Mouse (Mus musculus): ENCODE measurements around the gene Cfap157. TPM values are rescaled to one million over a fixed set of nuclear protein-coding genes. Genes with fewer than 3 reads are reported as not detected.

The Cfap157 gene
- polyA plus RNA-seq, 1 experiment from 2014 or later, result 0.45 TPM

DNA sequence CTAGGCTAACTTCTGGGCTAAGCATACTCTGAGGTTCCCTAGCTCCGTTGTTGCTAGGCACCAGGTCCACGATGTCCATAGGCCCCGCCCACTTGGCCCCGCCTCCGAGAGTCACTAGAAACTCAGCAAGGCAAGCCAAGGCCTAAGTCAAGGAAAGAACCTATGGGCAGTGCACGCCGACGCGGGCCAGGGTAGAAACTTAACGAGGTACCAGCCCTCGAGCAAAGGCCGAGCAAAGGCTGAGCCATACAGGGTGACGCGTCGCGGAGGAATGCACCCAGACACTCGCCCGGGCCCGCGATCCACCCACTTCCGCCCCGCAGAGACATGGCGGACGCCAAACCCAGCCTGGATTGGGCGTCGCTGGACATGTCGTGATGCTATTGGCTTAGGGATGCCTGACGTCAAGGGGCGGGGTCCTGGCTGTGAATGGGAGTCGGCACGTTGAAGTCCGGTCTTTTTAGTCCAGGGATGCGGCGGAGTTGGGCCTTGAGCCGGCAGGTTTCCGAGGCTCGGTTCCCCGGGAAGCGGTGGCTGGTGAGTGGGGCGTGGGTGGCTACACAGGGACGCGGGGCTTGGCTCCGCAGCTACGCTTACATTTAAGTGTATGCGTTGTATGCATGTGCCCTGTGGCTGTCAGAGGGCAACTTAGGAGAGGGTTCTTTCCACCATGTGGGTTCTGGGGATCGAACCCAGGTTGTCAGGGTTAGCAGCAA lies 8.7 kb downstream of the Cfap157 start, which contains the start of the genes Ttc16 and Ptrh1:
TSS of gene Ttc16 (minus strand) at position 275 of the 716 bp plus-strand sequence.
TSS of gene Ptrh1 (plus strand) at position 428 of the 716 bp plus-strand sequence.
- peaks cover 4% of the 10 kb centered on the region for H3K4me1 ChIP-seq (replicated peaks; ENCODE audit: insufficient read depth, low read length)
- under 1% methylated on average over 46 of the region's 46 CpGs for WGBS
- H3K27me3 ChIP-seq (ENCODE audit: insufficient read depth, low read length), result no peaks in the 10 kb centered on the region; the same call in 1 of the 2 replicates
- DNase-seq (ENCODE audit: low spot score), result peak; percentile 99
- peak; percentile 96 for ATAC-seq (replicated peaks; ENCODE audit: low FRiP score, low read depth)
- H3K4me3 ChIP-seq (replicated peaks; ENCODE audit: low read depth, low read length), result peak within 1 kb of the TSS; percentile 40
- TF ChIP-seq CTCF (IDR thresholded peaks at IDR 0.05; ENCODE audit: low read depth), result no peak
- H3K27ac ChIP-seq, result peak within 1 kb of the TSS; percentile 55
- peak within 1 kb of the TSS; percentile 13 for H3K9ac ChIP-seq (ENCODE audit: low read depth, low read length)
- H3K4me2 ChIP-seq (ENCODE audit: low read length), result peak within 1 kb of the TSS; percentile 83
- H3K36me3 ChIP-seq (ENCODE audit: insufficient read depth, low read length), result no peaks in the 10 kb centered on the region
- H3K9me3 ChIP-seq (replicated peaks; ENCODE audit: low read length), result no peaks in the 10 kb centered on the region

DNA sequence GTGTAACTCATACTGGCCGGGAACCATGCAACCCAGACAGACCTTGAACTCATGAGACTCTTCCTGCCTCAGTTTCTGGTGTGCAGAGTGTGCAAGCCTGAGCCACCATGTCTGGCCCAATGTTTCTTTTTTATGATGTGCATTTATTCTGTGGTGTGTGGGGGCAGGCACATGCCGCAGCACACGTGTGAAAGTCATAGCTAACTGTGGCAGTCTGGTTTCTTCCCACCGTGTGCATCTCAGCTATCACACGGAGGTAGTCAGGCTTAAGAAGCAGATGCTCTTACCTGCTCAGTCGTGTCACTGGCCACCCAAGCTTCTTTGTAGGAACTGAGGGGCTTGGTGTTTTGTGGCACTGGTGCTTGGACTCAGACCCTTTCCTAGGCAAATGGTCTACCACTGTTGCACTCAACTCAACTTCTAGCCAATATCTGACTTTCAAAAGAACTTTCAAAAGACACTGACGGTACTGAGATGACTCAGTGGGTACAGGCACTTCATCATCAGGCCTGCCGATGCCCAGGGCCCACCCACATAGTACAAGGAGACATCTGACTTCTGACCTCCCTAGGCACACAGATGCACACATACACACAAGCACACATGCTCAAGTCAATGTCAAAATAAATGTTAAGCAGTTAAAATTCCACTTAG lies 11.5 kb downstream of the Cfap157 start:
- 79% methylated on average over 8 of the region's 8 CpGs for WGBS
- DNase-seq (ENCODE audit: low spot score) (no peak), ATAC-seq (replicated peaks; ENCODE audit: low FRiP score, low read depth) (no peak)
- no peak overlapping the region for H3K9ac ChIP-seq (ENCODE audit: low read depth, low read length)
- no peak for TF ChIP-seq CTCF (IDR thresholded peaks at IDR 0.05; ENCODE audit: low read depth)
- H3K4me3 ChIP-seq (replicated peaks; ENCODE audit: low read depth, low read length), result no peak overlapping the region
- no peaks in the 10 kb centered on the region for H3K36me3 ChIP-seq (ENCODE audit: insufficient read depth, low read length)
- no peaks in the 10 kb centered on the region; the same call in 1 of the 2 replicates for H3K27me3 ChIP-seq (ENCODE audit: insufficient read depth, low read length)
- H3K9me3 ChIP-seq (replicated peaks; ENCODE audit: low read length), result no peaks in the 10 kb centered on the region
- peaks cover 4% of the 10 kb centered on the region for H3K4me1 ChIP-seq (replicated peaks; ENCODE audit: insufficient read depth, low read length)
- no peak overlapping the region for H3K27ac ChIP-seq
- no peak overlapping the region for H3K4me2 ChIP-seq (ENCODE audit: low read length)

DNA sequence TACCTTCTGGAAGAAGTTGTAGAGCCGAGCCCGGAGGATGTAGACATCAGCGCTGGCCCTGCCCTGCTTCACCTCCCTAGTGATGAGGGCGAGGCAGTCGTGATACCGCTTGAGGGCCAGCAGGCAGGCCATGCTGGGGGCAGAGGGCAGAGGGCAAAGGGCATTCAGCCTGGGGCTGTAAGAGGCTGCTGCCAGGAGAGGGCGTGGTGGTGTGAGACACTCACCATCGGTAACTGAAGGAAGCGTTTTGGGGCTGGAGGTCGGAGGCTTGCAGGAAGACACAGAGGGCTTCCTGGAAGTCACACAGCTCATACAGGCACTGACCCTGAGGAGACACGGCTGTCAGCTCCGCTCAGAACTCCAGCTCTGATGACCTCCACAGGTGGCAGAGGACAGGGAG lies 12.3 kb downstream of the Cfap157 start:
- no peak overlapping the region for H3K4me3 ChIP-seq (replicated peaks; ENCODE audit: low read depth, low read length)
- WGBS, result 29% methylated on average over 12 of the region's 12 CpGs
- peaks cover 4% of the 10 kb centered on the region for H3K4me1 ChIP-seq (replicated peaks; ENCODE audit: insufficient read depth, low read length)
- no peak overlapping the region for H3K4me2 ChIP-seq (ENCODE audit: low read length)
- H3K27ac ChIP-seq, result no peak overlapping the region
- H3K27me3 ChIP-seq (ENCODE audit: insufficient read depth, low read length), result no peaks in the 10 kb centered on the region; the same call in 1 of the 2 replicates
- peak; percentile 19; the same call in 1 of the 2 replicates for TF ChIP-seq CTCF (IDR thresholded peaks at IDR 0.05; ENCODE audit: low read depth)
- ATAC-seq (replicated peaks; ENCODE audit: low FRiP score, low read depth) (no peak), DNase-seq (ENCODE audit: low spot score) (no peak)
- no peak overlapping the region for H3K9ac ChIP-seq (ENCODE audit: low read depth, low read length)
- no peaks in the 10 kb centered on the region for H3K36me3 ChIP-seq (ENCODE audit: insufficient read depth, low read length)
- no peaks in the 10 kb centered on the region for H3K9me3 ChIP-seq (replicated peaks; ENCODE audit: low read length)

DNA sequence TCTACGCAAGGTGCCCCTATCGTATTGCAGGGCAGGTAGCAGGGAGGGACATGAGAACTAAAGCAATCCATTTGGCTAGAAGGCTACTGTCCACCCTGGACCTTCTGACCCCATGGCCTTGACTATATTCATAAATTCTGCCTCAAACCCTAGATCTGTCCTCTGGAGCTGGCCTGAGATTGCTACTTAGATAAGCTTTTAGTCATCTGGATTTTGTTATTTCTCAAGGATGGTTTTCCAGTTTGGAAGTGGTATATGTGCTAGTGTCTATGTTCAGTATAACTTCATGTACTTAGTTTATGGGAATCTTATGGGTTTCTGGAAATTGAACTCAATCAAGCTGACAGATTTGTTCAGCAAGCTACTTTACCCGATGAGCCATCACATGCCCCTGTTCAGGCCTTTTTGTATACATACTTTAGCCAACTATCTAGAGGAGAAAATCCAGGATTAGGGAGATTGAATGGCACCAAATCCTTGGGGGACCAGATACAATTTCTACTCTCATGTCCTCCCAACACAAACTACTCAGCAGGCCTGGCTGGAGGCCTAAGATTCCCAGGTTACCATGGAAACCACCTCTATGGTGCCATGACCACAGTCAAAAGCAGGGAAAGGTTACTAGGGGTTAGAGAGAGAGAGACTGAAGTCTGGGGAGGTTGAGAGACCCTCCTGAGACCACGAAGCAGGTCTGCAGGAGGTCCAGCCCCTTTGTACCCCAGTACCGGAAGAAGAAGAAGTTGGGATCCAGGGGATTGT lies 14.7 kb downstream of the Cfap157 start:
- Histone ChIP-seq H3K4me3 (replicated peaks; ENCODE audit: low read depth, low read length) (no peak overlapping the region), H3K27ac (no peak overlapping the region), H3K4me1 (replicated peaks; ENCODE audit: insufficient read depth, low read length) (no peaks in the 10 kb centered on the region), H3K9me3 (replicated peaks; ENCODE audit: low read length) (no peaks in the 10 kb centered on the region), H3K36me3 (ENCODE audit: insufficient read depth, low read length) (no peaks in the 10 kb centered on the region), H3K4me2 (ENCODE audit: low read length) (no peak overlapping the region), H3K9ac (ENCODE audit: low read depth, low read length) (no peak overlapping the region), H3K27me3 (ENCODE audit: insufficient read depth, low read length) (no peaks in the 10 kb centered on the region)
- ATAC-seq (replicated peaks; ENCODE audit: low FRiP score, low read depth) (no peak), DNase-seq (ENCODE audit: low spot score) (no peak)
- no peak for TF ChIP-seq CTCF (IDR thresholded peaks at IDR 0.05; ENCODE audit: low read depth)
- 76% methylated on average over 5 of the region's 5 CpGs for WGBS

DNA sequence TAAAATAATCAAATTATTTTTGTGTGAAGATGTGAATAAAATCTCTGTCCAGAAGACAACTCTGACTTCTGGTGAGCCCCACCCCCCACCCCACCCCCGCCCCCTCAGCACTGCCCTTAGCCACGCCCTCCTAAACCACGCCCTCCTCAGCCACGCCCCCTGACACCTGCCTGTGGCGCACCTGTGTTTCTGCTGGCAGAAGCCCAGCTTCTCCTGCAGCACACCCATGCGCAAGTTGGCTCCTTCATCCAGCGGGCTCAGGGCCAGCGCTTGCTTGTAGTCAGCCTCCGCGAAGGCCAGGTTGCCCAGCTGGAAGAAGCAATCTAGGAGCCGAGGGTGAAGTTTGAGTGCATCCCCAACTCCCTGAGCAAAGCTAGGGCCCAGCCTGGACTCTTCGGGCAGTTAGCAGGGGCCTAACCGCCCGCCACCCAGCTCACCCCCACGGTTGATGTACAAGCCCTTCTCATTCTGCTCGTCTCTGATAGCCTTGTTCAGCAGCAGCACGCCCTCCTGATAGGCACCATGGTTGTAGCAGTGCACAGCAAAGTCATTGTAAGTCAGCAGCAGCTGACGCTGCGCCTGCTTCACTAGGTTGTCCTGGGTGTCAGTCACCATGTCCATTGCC lies 15.5 kb downstream of the Cfap157 start:
- H3K27me3 ChIP-seq (ENCODE audit: insufficient read depth, low read length), result no peaks in the 10 kb centered on the region
- H3K4me1 ChIP-seq (replicated peaks; ENCODE audit: insufficient read depth, low read length), result no peaks in the 10 kb centered on the region
- ATAC-seq (replicated peaks; ENCODE audit: low FRiP score, low read depth) (no peak), DNase-seq (ENCODE audit: low spot score) (no peak)
- H3K9ac ChIP-seq (ENCODE audit: low read depth, low read length), result no peak overlapping the region
- H3K27ac ChIP-seq, result no peak overlapping the region
- H3K36me3 ChIP-seq (ENCODE audit: insufficient read depth, low read length), result no peaks in the 10 kb centered on the region
- no peak overlapping the region for H3K4me2 ChIP-seq (ENCODE audit: low read length)
- no peak for TF ChIP-seq CTCF (IDR thresholded peaks at IDR 0.05; ENCODE audit: low read depth)
- 56% methylated on average over 19 of the region's 19 CpGs for WGBS
- H3K4me3 ChIP-seq (replicated peaks; ENCODE audit: low read depth, low read length), result no peak overlapping the region
- H3K9me3 ChIP-seq (replicated peaks; ENCODE audit: low read length), result no peaks in the 10 kb centered on the region

DNA sequence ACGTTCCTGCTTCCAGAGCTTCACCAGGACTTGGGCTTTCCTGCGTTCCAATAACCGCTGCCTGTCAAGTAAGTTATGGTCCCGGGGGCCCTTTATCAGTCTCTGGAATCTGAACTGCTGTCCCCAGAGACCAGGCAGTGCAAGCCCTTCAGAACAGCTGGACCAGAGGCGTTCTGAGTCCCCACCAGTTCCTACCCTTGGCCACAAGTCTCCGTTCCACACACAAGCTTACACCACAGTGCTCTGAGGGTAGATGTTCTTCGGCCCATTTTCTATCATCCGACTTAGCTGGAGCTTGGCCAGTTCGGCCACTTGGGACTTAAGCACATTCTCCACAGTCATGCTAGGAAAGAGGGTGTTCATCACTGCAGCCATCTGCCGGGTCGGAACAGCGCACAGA lies 17.0 kb downstream of the Cfap157 start:
- TF ChIP-seq CTCF (IDR thresholded peaks at IDR 0.05; ENCODE audit: low read depth), result no peak
- ATAC-seq (replicated peaks; ENCODE audit: low FRiP score, low read depth) (no peak), DNase-seq (ENCODE audit: low spot score) (no peak)
- Histone ChIP-seq H3K36me3 (ENCODE audit: insufficient read depth, low read length) (0 out of 2 replicates have a peak, but pooled peaks cover 6% of the 10 kb centered on the region), H3K4me1 (replicated peaks; ENCODE audit: insufficient read depth, low read length) (no peaks in the 10 kb centered on the region), H3K4me3 (replicated peaks; ENCODE audit: low read depth, low read length) (no peak overlapping the region), H3K9me3 (replicated peaks; ENCODE audit: low read length) (no peaks in the 10 kb centered on the region), H3K4me2 (ENCODE audit: low read length) (no peak overlapping the region), H3K27me3 (ENCODE audit: insufficient read depth, low read length) (no peaks in the 10 kb centered on the region), H3K9ac (ENCODE audit: low read depth, low read length) (no peak overlapping the region), H3K27ac (no peak overlapping the region)
- 55% methylated on average over 12 of the region's 12 CpGs for WGBS

Data from kidney, postnatal 0 days (tissue).